Mouse (Mus musculus) cerebellum, postnatal 14 days (tissue): Measurements from ENCODE around the gene Zbed6.
A peak's percentile ranks its signal among the peaks of the same experiment; 100 is the strongest.
"Not testable (repeated sequence)": the region's sequence is repeated elsewhere in the genome, so short reads cannot be mapped to it uniquely, and the experiment has no call there.

ENCODE experiments used
- DNase-seq, 2 experiments: peaks; one replicate each; pipeline ENCODE4 v3.0.0; 2021; ENCODE audit warnings: mixed read lengths in 2 of 2

The Zbed6 gene

GRCm38 (mm10) chr1:133660466-133661202, at the start of gene Zbed6:
TSS of gene Zbed6 (minus strand) at chr1:133660885.
- DNase-seq: peak; percentile 73 to 88

- peak in 1 of 2 experiments; percentile 24 for DNase-seq
Observed at GRCm38 (mm10) chr1:133709292-133709691, 48.6 kb upstream of the Zbed6 start.

GRCm38 (mm10) chr1:133701824-133702223, 41.1 kb upstream of the Zbed6 start:
- peak; percentile 18 to 27 for DNase-seq

DNA sequence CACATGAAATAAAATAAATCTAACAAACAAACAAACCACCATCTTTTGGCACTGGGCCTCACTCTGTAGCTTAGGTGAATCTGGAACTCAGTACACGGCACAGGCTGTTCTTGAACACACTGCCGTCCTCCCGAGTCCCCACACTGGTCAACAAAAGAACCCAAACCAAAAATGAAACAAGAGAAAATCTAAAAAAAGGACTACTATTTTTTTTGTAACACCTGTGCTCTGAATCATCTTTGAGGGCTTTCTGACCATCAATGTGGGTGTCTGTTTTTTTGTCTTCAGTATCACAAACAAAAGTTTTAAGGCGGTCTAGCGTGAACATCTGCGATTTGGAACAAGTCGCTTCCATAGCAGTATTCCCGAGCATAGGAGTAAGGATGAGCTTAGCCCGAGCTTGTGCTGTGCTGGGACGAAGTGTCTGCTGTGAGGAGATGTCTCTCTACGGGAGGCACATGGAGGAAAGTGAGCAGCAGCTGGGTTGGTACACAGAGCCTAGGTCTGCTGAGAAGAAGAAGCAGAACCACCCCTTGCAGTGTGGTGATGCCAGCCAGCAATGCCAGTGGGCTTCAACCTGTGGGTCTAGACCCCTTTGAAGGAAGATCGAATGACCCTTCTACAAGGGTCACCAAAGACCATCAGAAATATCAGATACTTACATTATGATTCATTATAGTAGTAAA, 37.4 kb upstream of the Zbed6 start:
- no peak for DNase-seq

- peak; percentile 18 to 19 for DNase-seq
Observed at GRCm38 (mm10) chr1:133695901-133696300, 35.2 kb upstream of the Zbed6 start.

DNA sequence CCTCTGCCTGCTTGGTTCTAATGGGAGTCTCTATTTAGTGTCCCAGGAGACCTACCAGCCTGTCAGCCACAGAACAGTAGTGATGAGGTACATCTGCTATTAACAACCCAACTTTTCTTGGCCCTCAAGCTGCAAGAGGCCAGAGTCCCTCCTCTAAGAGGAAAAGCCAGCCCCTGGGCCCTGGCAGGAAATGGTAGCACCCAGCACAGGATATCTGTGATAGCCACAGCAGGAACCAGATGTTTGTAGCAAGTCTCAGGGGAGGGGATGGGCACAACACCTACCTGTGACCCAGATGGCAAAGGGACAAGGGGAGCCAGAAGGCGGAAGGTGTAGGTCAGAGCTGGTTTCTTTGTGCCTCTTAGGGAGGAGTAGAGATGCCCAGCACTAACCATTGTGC, 34.2 kb upstream of the Zbed6 start:
- no peak for DNase-seq

DNA sequence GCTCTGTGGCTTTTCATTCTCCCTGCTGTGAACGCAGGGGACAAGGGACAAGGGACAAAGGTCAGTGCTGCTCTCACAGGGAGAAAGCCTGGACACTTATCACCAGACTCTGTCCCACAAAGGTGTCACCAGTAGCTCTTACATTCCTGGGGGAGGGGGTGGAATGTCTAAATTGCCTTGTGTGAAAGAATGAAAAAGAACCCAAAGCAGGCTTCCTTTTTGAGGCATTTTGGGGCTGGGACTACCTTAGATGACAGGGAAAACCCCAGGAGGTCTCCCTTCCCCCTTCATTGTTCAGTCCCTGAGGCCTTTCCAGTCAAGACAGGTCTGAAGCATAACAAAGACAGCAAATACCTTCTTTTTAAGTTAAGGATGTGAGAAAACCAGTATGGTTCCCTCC, 33.6 kb upstream of the Zbed6 start:
- DNase-seq: no peak

GRCm38 (mm10) chr1:133693536-133694114, 32.9 kb upstream of the Zbed6 start:
- no peak for DNase-seq

- DNase-seq: no peak
Observed at GRCm38 (mm10) chr1:133692195-133692594, 31.5 kb upstream of the Zbed6 start.

- DNase-seq: no peak
Observed at GRCm38 (mm10) chr1:133691046-133691445, 30.4 kb upstream of the Zbed6 start.

DNA sequence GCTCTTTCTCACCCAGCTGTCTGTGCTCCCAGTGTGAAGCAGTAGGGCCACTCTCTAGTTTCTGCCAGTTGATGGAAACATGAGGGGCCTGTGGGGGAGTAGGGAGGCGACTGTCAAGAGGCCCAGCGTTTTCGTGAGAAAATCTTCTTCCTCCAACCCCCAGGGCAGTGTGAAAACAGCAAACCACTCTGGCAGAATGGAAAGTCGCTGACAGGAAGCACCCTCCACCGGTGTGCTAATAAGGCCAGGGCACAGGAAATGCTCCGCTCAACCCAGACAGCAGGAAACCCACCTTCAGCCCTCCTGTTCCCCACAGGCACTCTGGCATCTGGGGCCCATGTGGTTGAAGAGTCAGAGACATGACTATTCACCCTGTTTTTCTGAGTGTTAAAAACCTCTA, 29.2 kb upstream of the Zbed6 start, which contains the start of gene Lax1:
Gene Lax1, minus strand, starts transcription at position 212 of the 400 bp plus-strand sequence.
- DNase-seq: no peak

DNA sequence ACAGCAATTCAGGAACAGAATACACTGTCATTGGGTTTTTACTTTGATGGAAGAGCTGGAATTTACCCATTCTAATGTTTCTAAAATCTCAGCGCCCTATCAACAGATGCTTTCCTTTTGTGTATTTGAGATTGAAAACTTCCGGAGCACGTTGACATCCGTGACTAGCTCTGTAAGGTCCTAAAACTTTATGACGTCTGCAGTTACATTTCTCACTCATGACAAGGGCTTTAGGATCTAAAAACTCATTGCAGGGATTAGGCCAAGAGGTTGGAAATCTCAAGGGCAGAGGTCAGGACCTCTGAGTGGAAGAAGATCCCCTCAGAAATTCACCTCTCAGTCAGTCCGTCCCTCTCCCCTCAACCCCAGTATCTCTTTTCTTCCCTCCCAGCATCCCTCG, 27.6 kb upstream of the Zbed6 start:
- no peak for DNase-seq

GRCm38 (mm10) chr1:133685749-133686519, 25.2 kb upstream of the Zbed6 start:
- no peak for DNase-seq

GRCm38 (mm10) chr1:133671801-133672200, 11.1 kb upstream of the Zbed6 start:
- DNase-seq: no peak

DNA sequence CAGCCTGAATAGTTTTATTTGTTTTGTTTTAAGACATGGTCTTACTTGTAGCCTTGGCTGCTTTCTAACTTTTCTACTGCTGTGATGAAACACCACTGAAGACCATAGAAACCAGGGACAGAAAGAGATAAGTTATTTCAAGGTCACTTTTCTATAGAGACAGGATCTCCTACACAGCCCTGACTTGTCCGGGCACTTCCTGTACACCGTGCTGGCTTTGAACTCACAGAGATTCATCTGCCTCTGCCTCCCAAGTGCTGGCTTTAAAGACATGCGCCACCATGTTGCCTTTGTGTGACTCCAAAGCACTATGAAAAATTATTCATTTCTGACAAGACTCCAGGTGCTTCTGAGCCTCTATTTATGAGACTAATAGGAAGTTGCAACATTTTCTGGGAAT, 10.6 kb upstream of the Zbed6 start:
- DNase-seq: no peak

- DNase-seq: no peak
Observed at GRCm38 (mm10) chr1:133670776-133671175, 10.1 kb upstream of the Zbed6 start.

DNA sequence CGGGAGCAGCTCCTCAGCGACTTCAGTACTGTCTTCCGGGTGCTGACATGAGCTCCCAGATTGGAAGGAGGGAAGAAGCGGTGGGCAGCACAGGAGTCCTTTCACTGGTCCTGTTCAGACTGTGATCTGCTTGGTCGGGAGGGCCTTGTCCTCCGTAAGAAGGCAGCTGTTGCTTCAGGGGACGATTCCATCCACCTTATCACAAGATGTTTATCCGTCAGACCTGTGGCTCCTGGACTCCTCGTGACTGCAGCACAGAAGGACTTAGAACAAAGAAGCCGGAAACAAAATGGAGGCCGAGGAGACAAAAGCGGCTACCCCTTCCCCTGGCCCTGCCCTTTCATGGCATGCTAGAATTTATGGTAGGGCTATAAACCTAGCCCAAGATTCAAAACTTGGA, 9.5 kb upstream of the Zbed6 start:
- no peak for DNase-seq

GRCm38 (mm10) chr1:133668618-133669017, 7.9 kb upstream of the Zbed6 start:
- DNase-seq: no peak

DNA sequence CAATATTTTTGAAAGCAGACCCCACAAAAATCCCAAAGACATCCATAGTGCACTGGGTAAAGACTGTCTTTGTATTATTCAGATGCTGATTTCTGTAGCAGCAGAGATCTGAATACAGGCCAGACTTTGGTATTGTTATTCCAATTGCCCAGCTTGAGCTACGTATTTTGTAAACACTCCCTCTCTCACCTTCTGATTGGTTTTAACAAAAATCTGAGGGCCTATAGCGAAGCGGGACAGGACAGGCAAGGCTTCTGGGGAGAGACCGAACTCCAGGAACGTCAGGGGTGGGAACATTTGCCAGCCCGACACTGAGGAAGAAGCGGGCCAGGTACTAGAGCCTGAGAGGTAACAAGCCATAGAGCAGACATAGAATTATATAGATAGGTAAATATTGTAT, 7.0 kb upstream of the Zbed6 start:
- no peak for DNase-seq

DNA sequence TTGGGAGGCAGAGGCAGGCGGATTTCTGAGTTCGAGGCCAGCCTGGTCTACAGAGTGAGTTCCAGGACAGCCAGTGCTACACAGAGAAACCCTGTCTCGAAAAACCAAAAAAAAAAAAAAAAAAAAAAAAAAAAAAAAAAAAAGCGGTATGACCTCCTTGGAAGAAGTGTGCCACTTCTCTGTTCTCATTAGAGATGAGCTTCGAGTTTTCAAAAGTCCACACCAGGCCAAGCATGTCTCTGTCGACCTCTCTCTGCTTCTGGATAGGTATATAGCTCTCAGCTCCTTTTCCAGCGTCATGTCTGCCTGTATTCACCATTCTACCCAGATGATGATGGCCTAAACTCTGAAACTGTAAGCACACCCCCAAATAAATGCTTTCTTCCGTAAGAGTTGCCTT, 5.0 kb upstream of the Zbed6 start:
- DNase-seq: not testable (repeated sequence)

- DNase-seq: no peak
Observed at GRCm38 (mm10) chr1:133664203-133664970, 3.7 kb upstream of the Zbed6 start.

- DNase-seq: no peak
Observed at GRCm38 (mm10) chr1:133663427-133663826, 2.7 kb upstream of the Zbed6 start.
